Mouse (Mus musculus) cortical plate, adult 2 months (tissue): Measurements from ENCODE around the gene Sox14.

Experiments used
- CTCF ChIP-seq: fragments of 200-500 bp; IDR thresholded peaks from 2 replicates; pipeline ENCODE4 v1.5.1; 2011; ENCODE audit warnings: mild to moderate bottlenecking, control low read depth, low read length; ENCODE audit not compliant: insufficient read depth; ENCODE audit errors: extremely low read depth
- POLR2A ChIP-seq: fragments of 200-500 bp; IDR thresholded peaks from 2 replicates; pipeline ENCODE4 v1.6.1; 2011; ENCODE audit warnings: mild to moderate bottlenecking, low read length, control low read depth; ENCODE audit not compliant: insufficient read depth; ENCODE audit errors: extremely low read depth

DNA sequence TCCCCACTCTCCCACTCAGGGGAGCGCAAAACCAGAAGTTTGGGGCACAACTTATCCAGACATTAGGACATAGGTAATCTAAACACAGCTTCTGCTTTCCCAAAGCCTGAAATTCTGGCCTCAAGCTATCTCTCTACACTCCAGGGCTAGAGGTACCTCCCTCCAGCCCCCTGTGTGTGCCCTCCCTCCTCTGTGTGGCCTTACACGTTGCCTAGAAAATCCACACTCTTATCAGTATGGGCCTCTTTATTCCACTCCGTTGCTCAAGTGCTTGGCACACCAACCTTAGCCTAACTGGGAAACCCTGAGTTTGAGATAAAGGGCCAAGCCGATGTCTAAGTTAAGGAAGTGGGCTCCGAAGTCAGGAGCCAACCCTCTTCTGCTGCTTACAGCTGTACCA is 2.6 kb upstream of the Sox14 start:
- TF ChIP-seq POLR2A (no peak), CTCF (no peak)
